Mouse (Mus musculus) spleen, adult 2 months (tissue): ENCODE measurements around the gene Afm. TPM values are rescaled to one million over a fixed set of nuclear protein-coding genes. Genes with fewer than 3 reads are reported as not detected.

Experiments used
- DNase-seq, 2 experiments: peaks; one replicate each; pipeline versions ENCODE4 v3.0.0 to v3.0.0-alpha.2; 2012 to 2021; ENCODE audit warnings: low spot score in 2 of 2, low read depth in 1 of 2
- H3K27ac ChIP-seq: fragments of 200-500 bp; 2 replicates; pipeline ENCODE4 v1.5.1; 2012; ENCODE audit warnings: low read length, inconsistent platforms; ENCODE audit not compliant: insufficient read depth
- H3K27me3 ChIP-seq: fragments of 200-500 bp; 2 replicates; pipeline ENCODE4 v1.6.1; 2012; ENCODE audit warnings: mild to moderate bottlenecking, moderate library complexity, low read length, inconsistent platforms; ENCODE audit not compliant: control insufficient read depth, insufficient read depth
- H3K36me3 ChIP-seq: fragments of 200-500 bp; 2 replicates; pipeline ENCODE4 v1.6.1; 2012; ENCODE audit warnings: mild to moderate bottlenecking, low read length, inconsistent platforms; ENCODE audit not compliant: control insufficient read depth, insufficient read depth
- H3K4me1 ChIP-seq: fragments of 200-500 bp; 2 replicates; pipeline ENCODE4 v1.6.1; 2011; ENCODE audit warnings: inconsistent platforms; ENCODE audit not compliant: control insufficient read depth, insufficient read depth, insufficient read length
- H3K4me3 ChIP-seq: fragments of 200-500 bp; 2 replicates; pipeline ENCODE4 v1.5.1; 2011; ENCODE audit warnings: mild to moderate bottlenecking, inconsistent platforms; ENCODE audit not compliant: insufficient read depth, insufficient read length; ENCODE audit errors: extremely low read depth
- CTCF ChIP-seq: fragments of 200-500 bp; IDR thresholded peaks from 2 replicates; pipeline ENCODE4 v1.5.1; 2011; ENCODE audit warnings: mild to moderate bottlenecking, inconsistent platforms; ENCODE audit not compliant: insufficient read depth, insufficient read length, insufficient replicate concordance; ENCODE audit errors: extremely low read depth
- POLR2A ChIP-seq: fragments of 200-500 bp; IDR thresholded peaks from 2 replicates; pipeline ENCODE4 v1.6.1; 2011; ENCODE audit warnings: low read depth, low read length, inconsistent platforms
- WGBS: fragments of 180-500 bp; shearing (Covaris S2); methylation state at CpG from one replicate; pipeline ENCODE4 v1.1.7; 2018; 5-methylcytosine and 5-hydroxymethylcytosine counted together
- polyA plus RNA-seq: library from polyadenylated mRNA; depleted of rRNA; stranded (reverse); fragments of >200 nt; gene quantifications from 2 replicates; pipeline ENCODE4 v1.2.3, GENCODE M21; 2012

Afm gene
- polyA plus RNA-seq, 1 experiment, result 0.05 TPM

- no peak for DNase-seq
- H3K27me3 ChIP-seq, result no peaks in the 10 kb centered on the region
- TF ChIP-seq POLR2A, result no peak
- no peak for TF ChIP-seq CTCF
- H3K36me3 ChIP-seq, result no peaks in the 10 kb centered on the region
- no peak overlapping the region for H3K27ac ChIP-seq
- no peak overlapping the region for H3K4me3 ChIP-seq
- H3K4me1 ChIP-seq, result no peaks in the 10 kb centered on the region
Measured at GRCm38 (mm10) chr5:90568338-90568737, 49.6 kb downstream of the Afm start.

GRCm38 (mm10) chr5:90571216-90571615 lies 52.5 kb downstream of the Afm start:
- no peak overlapping the region for H3K27ac ChIP-seq
- H3K4me1 ChIP-seq, result no peaks in the 10 kb centered on the region
- TF ChIP-seq CTCF (no peak), POLR2A (no peak)
- DNase-seq, result no peak
- WGBS, result 79% methylated on average over 3 of the region's 3 CpGs
- H3K4me3 ChIP-seq, result no peak overlapping the region
- no peaks in the 10 kb centered on the region for H3K27me3 ChIP-seq
- no peaks in the 10 kb centered on the region for H3K36me3 ChIP-seq

GRCm38 (mm10) chr5:90577751-90578150 lies 59.0 kb downstream of the Afm start:
- no peak overlapping the region for H3K27ac ChIP-seq
- no peak overlapping the region for H3K4me3 ChIP-seq
- H3K27me3 ChIP-seq, result no peaks in the 10 kb centered on the region
- no peaks in the 10 kb centered on the region for H3K36me3 ChIP-seq
- H3K4me1 ChIP-seq, result no peaks in the 10 kb centered on the region
- 88% methylated on average over 9 of the region's 9 CpGs for WGBS
- DNase-seq, result no peak
- TF ChIP-seq POLR2A, result no peak

GRCm38 (mm10) chr5:90579556-90579955 lies 60.8 kb downstream of the Afm start:
- no peak for TF ChIP-seq POLR2A
- no peak for TF ChIP-seq CTCF
- no peak overlapping the region for H3K27ac ChIP-seq
- no peaks in the 10 kb centered on the region for H3K4me1 ChIP-seq
- no peaks in the 10 kb centered on the region for H3K36me3 ChIP-seq
- H3K27me3 ChIP-seq, result no peaks in the 10 kb centered on the region
- H3K4me3 ChIP-seq, result no peak overlapping the region
- no peak for DNase-seq
- WGBS, result 88% methylated on average over 9 of the region's 9 CpGs

GRCm38 (mm10) chr5:90582179-90582578 lies 63.4 kb downstream of the Afm start:
- TF ChIP-seq POLR2A (no peak), CTCF (no peak)
- Histone ChIP-seq H3K4me3 (no peak overlapping the region), H3K4me1 (no peaks in the 10 kb centered on the region), H3K36me3 (no peaks in the 10 kb centered on the region), H3K27me3 (no peaks in the 10 kb centered on the region), H3K27ac (no peak overlapping the region)
- WGBS, result 92% methylated on average over 6 of the region's 6 CpGs
- DNase-seq, result no peak

- DNase-seq, result no peak
- 75% methylated on average over 7 of the region's 7 CpGs for WGBS
- H3K4me1 ChIP-seq, result no peaks in the 10 kb centered on the region
- no peaks in the 10 kb centered on the region for H3K36me3 ChIP-seq
- no peak overlapping the region for H3K27ac ChIP-seq
- TF ChIP-seq CTCF (no peak), POLR2A (no peak)
- no peaks in the 10 kb centered on the region for H3K27me3 ChIP-seq
- no peak overlapping the region for H3K4me3 ChIP-seq
Measured at GRCm38 (mm10) chr5:90584799-90585198, 66.1 kb downstream of the Afm start.

- Histone ChIP-seq H3K36me3 (no peaks in the 10 kb centered on the region), H3K27ac (no peak overlapping the region), H3K27me3 (no peaks in the 10 kb centered on the region), H3K4me3 (no peak overlapping the region), H3K4me1 (no peaks in the 10 kb centered on the region)
- WGBS, result 77% methylated on average over 5 of the region's 5 CpGs
- TF ChIP-seq CTCF, result no peak
- TF ChIP-seq POLR2A, result no peak
- no peak for DNase-seq
Measured at GRCm38 (mm10) chr5:90586511-90586910, 67.8 kb downstream of the Afm start.
